Mouse (Mus musculus) stomach, postnatal 0 days (tissue): ENCODE data around the gene Kit.

Source experiments
- CTCF ChIP-seq: IDR thresholded peaks from 2 replicates; pipeline ENCODE4 v1.5.1; 2016; ENCODE audit warnings: antibody characterized with exemption, low read depth, mild to moderate bottlenecking, moderate library complexity
- EP300 ChIP-seq: optimal IDR thresholded peaks from 2 replicates; pipeline ENCODE3; 2016; ENCODE audit warnings: antibody characterized with exemption

GRCm38 (mm10) chr5:75615000-75615571 is 40.4 kb downstream of the Kit start:
- TF ChIP-seq CTCF (no peak), EP300 (no peak)
